Mouse (Mus musculus): ENCODE measurements around the gene Scrn2.

Gene Scrn2

GRCm38 (mm10) chr11:97029686-97030417 lies at the start of gene Scrn2:
Gene Scrn2, plus strand, starts transcription at chr11:97029938.
- in situ Hi-C loops (cut with MboI) = loop anchor here (5.0 kb wide), 1 partner anchor 48 kb away; the partner anchor contains the start of gene Sp2

DNA sequence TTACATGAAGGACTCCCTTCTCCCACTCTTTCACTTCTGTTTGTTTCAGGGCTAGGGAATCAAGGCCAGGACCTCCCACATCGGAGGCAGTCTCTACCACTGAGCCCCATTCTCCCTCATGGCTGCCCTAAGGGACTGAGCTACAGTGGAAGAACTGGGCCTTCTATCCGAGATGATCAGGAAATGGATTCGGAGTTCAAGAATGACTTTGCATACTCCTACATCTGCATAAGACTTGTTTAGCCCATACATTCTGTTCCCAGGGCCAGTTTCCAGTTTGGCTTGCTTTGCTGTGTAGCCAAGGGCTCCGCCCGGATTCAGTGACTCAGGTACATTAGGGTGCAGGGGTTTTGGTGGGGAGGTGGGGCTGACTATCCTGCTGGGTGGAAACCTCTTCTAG lies 49.7 kb upstream of the Scrn2 start:
- in situ Hi-C loops (cut with MboI) = loop anchor here (5.0 kb wide), 1 partner anchor 47 kb away; the partner anchor contains the start of gene Scrn2

DNA sequence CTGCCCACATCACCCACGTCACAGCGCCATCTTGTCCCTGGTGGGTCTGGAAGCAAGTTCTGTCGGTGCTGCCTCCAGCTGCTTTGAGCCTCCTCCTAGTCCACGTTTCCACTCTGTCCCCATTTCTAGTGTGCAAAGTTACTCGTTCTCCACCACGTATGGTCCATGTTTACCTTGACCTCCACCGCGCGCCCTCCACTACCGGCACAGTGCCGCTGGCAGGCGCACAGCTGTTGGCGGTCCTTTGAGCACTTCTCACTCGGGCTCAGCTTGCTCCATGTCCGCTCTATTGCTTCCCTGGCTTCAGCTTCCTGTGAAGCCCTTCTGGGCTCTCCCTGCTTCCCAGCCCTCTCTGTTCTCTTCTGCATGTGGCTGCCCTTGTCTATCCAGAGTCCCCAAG lies 48.3 kb upstream of the Scrn2 start:
- in situ Hi-C loops (cut with MboI) = loop anchor here (5.0 kb wide), 1 partner anchor 46 kb away; the partner anchor contains the start of gene Scrn2

DNA sequence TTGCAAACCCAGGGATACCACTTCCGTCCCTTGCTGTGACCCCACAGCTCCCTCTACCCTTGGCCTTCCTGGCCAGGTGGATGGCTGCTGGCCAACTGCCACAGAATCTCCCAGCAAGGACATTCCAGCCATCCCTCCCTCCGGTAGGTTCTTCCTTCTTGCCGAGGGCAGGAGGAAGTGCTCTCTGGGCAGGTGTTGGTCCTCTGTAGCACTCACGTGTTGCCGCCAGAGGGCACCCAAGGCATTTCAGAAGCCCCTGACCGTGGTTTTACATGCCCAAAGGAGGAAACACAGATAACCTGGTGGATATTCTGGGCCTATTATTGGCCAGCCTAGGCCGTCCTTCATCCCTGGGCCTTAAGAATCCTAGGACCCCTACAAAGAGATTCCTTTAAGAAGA lies 47.4 kb upstream of the Scrn2 start:
- in situ Hi-C loops (cut with MboI) = loop anchor here (5.0 kb wide), 1 partner anchor 45 kb away; the partner anchor contains the start of gene Scrn2

GRCm38 (mm10) chr11:96982859-96983258 lies 46.9 kb upstream of the Scrn2 start, which contains the start of gene Sp2:
Gene Sp2, minus strand, starts transcription at chr11:96982959.
- in situ Hi-C loops (cut with MboI) = loop anchor here (5.0 kb wide), 1 partner anchor 44 kb away; the partner anchor contains the start of gene Scrn2

GRCm38 (mm10) chr11:96984903-96985302 lies 44.8 kb upstream of the Scrn2 start:
- in situ Hi-C loops (cut with MboI) = loop anchor here (5.0 kb wide), 1 partner anchor 42 kb away; the partner anchor contains the start of gene Scrn2

DNA sequence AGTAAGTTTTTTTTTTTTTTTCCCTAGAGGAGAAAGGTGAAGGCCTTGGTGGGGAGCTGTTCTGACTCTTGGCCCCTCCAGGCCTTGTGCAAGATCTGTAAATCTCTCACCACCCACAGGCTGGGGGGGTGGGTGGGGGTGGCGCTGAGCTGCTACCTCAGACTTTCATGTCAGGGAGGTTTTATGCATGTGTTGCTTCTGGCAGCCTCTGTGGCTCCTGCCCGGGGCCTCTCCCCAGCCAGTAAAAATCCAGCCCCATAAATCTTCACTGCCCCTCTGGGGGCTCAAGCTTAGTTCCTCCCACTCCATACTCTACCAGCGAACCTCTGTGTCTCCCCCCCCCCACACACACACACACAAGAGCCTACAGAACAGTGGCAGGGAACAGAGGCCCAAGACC lies 43.3 kb upstream of the Scrn2 start:
- in situ Hi-C loops (cut with MboI) = no loop called here

DNA sequence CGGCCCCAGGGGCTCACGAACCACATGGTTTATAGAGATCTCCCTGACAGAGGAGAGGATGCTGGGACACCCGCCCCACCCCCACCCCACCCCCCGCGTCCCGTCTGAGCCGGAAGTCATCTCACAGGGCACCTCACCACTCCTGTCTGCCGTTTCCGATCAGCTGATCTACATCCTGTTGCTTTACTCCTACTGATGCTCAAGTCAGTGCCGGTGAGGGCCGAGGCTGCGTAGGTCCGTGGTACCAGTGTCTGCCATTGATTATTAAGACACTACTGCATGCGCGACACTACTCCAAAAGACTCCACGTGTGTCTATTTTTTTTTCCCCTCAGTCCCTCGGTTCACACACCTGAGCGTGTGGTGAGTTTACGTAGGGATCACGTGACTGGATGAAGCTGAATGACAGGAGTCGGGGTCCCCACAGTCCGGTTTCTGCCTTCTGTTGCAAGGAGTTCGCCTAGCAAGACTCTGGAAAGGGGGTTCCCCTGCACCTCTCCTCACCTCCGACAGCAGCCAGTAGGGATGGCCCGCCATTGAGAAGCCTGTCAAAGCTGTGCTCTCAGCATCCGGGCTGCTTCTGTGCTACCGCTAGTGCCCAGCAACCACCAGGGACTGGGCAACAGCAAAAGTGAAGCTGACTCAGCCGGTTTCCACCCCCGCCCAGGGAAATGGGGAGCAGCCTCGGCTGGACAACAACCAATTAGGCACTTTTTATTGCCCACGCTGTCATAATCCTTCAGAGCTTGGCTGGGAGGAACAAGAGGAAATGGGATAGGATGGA lies 41.7 kb upstream of the Scrn2 start:
- in situ Hi-C loops (cut with MboI) = no loop called here

- in situ Hi-C loops (cut with MboI) = no loop called here
These were observed 38.2 kb upstream of the Scrn2 start for GRCm38 (mm10) chr11:96991501-96991900.

DNA sequence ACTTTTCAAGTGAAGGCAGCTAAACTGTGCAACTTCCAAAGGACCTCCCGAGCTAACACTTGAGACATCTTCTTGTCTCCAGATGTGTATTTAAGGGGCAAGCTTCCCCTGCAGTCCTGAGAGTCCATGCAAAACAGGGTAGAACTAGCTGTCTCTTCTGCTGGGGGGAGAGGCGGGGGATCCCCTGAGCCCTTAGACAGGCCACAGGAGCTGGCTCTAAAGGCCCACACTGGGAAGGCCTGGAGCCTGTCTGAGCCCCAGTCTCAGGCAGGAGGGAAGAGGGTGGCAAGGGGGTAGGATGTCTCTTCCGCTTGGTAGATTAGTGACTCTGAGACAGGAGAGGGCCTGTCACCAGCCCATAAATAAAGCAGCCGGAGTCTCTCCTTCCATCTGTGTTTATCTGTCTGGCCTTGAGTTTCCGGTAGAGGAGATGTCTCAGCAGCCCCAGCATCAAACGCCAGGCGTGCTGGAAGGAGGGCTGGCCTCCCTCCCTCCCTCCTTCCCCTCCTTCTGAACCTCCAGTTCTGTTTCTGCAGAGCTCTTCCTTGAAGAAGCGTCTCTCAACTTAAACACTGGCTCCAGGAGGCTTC lies 36.9 kb upstream of the Scrn2 start:
- in situ Hi-C loops (cut with MboI) = no loop called here

DNA sequence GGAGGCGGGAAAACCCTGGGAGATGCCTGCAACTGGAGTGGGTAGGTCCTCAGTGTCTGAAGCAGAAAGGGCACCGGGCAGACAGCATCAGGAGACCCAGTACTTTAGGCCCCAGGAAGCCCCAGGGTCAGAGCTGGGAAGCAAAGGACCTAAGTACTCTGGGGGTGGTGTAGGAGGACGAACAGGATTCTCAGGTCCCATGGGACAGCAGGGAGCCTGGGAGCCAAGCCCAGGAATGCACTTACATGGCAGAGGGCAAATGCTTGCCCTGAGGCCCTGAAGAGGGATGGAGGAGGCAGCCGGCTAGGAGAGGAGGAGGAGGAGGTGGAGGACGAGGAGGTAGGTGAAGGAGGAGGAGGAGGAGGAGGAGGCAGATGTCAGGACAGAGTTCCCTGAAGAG lies 34.7 kb upstream of the Scrn2 start:
- in situ Hi-C loops (cut with MboI) = no loop called here

- in situ Hi-C loops (cut with MboI) = no loop called here
These were observed 33.6 kb upstream of the Scrn2 start for GRCm38 (mm10) chr11:96995836-96996772.

- in situ Hi-C loops (cut with MboI) = no loop called here
These were observed 32.9 kb upstream of the Scrn2 start for GRCm38 (mm10) chr11:96996773-96997379.

GRCm38 (mm10) chr11:96997380-96997956 lies 32.3 kb upstream of the Scrn2 start:
- in situ Hi-C loops (cut with MboI) = no loop called here

- in situ Hi-C loops (cut with MboI) = no loop called here
These were observed 26.6 kb upstream of the Scrn2 start for GRCm38 (mm10) chr11:97003170-97003569.

- in situ Hi-C loops (cut with MboI) = no loop called here
These were observed 22.5 kb upstream of the Scrn2 start for GRCm38 (mm10) chr11:97007093-97007794.

- in situ Hi-C loops (cut with MboI) = no loop called here
These were observed 20.4 kb upstream of the Scrn2 start for GRCm38 (mm10) chr11:97009198-97009790.

DNA sequence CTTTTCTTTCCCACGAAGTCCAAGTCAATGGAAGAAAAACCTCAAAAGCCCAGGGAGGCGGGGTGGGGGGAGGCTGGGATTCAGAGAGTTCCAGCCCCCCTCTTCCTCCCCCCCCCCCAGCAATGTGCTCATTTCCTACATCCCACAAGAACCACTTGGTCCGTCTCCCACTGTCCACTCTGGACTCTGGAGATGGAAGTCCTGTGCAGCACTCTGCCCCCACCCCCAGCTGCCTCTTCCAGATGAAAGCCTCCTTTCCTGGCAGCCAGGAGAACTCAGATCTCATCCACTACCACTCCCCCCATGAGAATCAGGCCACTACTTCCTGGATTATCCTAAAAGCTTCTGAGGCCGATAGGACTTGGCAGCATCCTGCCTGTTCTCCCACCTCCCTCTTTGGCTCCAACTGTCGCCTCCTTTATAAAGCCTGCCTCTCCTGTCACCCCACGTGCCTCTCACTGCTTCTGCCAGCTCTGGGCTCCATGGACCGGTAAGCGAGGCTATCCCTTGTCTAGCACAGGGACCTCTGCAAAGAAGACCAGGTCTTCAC lies 16.5 kb upstream of the Scrn2 start, which contains the start of gene Sp6:
TSS of gene Sp6 (plus strand) at position 274 of the 550 bp plus-strand sequence.
- in situ Hi-C loops (cut with MboI) = no loop called here

Data from mature B cell (primary cell).